Mouse (Mus musculus): ENCODE data around the gene Gm40193. TPM values are rescaled to one million over a fixed set of nuclear protein-coding genes. Genes with fewer than 3 reads are reported as not detected.

Gm40193 gene
- polyA plus RNA-seq, 1 experiment from 2014 or later, result not detected

- Histone ChIP-seq H3K4me2 (no peak overlapping the region), H3K27me3 (no peaks in the 10 kb centered on the region; the same call in 1 of the 2 replicates), H3K9ac (no peak overlapping the region), H3K4me1 (replicated peaks) (peaks cover 15% of the 10 kb centered on the region), H3K9me3 (replicated peaks) (no peaks in the 10 kb centered on the region), H3K4me3 (no peak overlapping the region), H3K27ac (no peak overlapping the region), H3K36me3 (no peaks in the 10 kb centered on the region)
- no peak for ATAC-seq (replicated peaks; ENCODE audit: insufficient number of reproducible peaks, insufficient read depth, low FRiP score, low read depth)
- WGBS, result 71% methylated on average over 1 of the region's 1 CpGs
These were observed 14.3 kb downstream of the Gm40193 start for GRCm38 (mm10) chr11:70518436-70518835.

- Histone ChIP-seq H3K4me2 (no peak overlapping the region), H3K9me3 (replicated peaks) (no peaks in the 10 kb centered on the region), H3K36me3 (no peaks in the 10 kb centered on the region), H3K27ac (no peak overlapping the region), H3K4me3 (no peak overlapping the region), H3K4me1 (replicated peaks) (peaks cover 15% of the 10 kb centered on the region), H3K9ac (no peak overlapping the region), H3K27me3 (no peaks in the 10 kb centered on the region; the same call in 1 of the 2 replicates)
- no peak for ATAC-seq (replicated peaks; ENCODE audit: insufficient number of reproducible peaks, insufficient read depth, low FRiP score, low read depth)
- WGBS, result 22% methylated on average over 2 of the region's 2 CpGs
These were observed 16.4 kb downstream of the Gm40193 start for GRCm38 (mm10) chr11:70516352-70516751.

GRCm38 (mm10) chr11:70514288-70514687, 18.5 kb downstream of the Gm40193 start, which contains the start of gene Vmo1:
TSS of gene Vmo1 (minus strand) at chr11:70514616.
- Histone ChIP-seq H3K4me1 (replicated peaks) (peaks cover 8% of the 10 kb centered on the region; the same call in 1 of the 2 replicates), H3K9ac (no peak within 1 kb of the TSS), H3K9me3 (replicated peaks) (no peaks in the 10 kb centered on the region), H3K4me2 (no peak within 1 kb of the TSS), H3K36me3 (no peaks in the 10 kb centered on the region), H3K27me3 (peaks cover 11% of the 10 kb centered on the region), H3K4me3 (no peak within 1 kb of the TSS), H3K27ac (no peak within 1 kb of the TSS)
- no peak for ATAC-seq (replicated peaks; ENCODE audit: insufficient number of reproducible peaks, insufficient read depth, low FRiP score, low read depth)
- WGBS, result 85% methylated on average over 7 of the region's 7 CpGs

- peaks cover 7% of the 10 kb centered on the region; the same call in 1 of the 2 replicates for H3K4me1 ChIP-seq (replicated peaks)
- H3K9me3 ChIP-seq (replicated peaks), result no peaks in the 10 kb centered on the region
- ATAC-seq (replicated peaks; ENCODE audit: insufficient number of reproducible peaks, insufficient read depth, low FRiP score, low read depth), result no peak
- H3K9ac ChIP-seq, result no peak overlapping the region
- no peak overlapping the region for H3K4me3 ChIP-seq
- peaks cover 13% of the 10 kb centered on the region for H3K27me3 ChIP-seq
- WGBS, result 57% methylated on average over 11 of the region's 11 CpGs
- no peaks in the 10 kb centered on the region for H3K36me3 ChIP-seq
- H3K27ac ChIP-seq, result no peak overlapping the region
- no peak overlapping the region for H3K4me2 ChIP-seq
These were observed 19.2 kb downstream of the Gm40193 start for GRCm38 (mm10) chr11:70513520-70513919.

- peaks cover 7% of the 10 kb centered on the region; the same call in 1 of the 2 replicates for H3K4me1 ChIP-seq (replicated peaks)
- no peaks in the 10 kb centered on the region for H3K36me3 ChIP-seq
- H3K4me3 ChIP-seq, result no peak overlapping the region
- 71% methylated on average over 7 of the region's 7 CpGs for WGBS
- H3K4me2 ChIP-seq, result no peak overlapping the region
- H3K27me3 ChIP-seq, result peaks cover 13% of the 10 kb centered on the region
- no peak overlapping the region for H3K9ac ChIP-seq
- no peak overlapping the region for H3K27ac ChIP-seq
- ATAC-seq (replicated peaks; ENCODE audit: insufficient number of reproducible peaks, insufficient read depth, low FRiP score, low read depth), result no peak
- H3K9me3 ChIP-seq (replicated peaks), result no peaks in the 10 kb centered on the region
These were observed 19.9 kb downstream of the Gm40193 start for GRCm38 (mm10) chr11:70512709-70513342.

- no peak overlapping the region for H3K9ac ChIP-seq
- H3K9me3 ChIP-seq (replicated peaks), result no peaks in the 10 kb centered on the region
- no peaks in the 10 kb centered on the region for H3K36me3 ChIP-seq
- H3K27ac ChIP-seq, result no peak overlapping the region
- H3K4me2 ChIP-seq, result no peak overlapping the region
- ATAC-seq (replicated peaks; ENCODE audit: insufficient number of reproducible peaks, insufficient read depth, low FRiP score, low read depth), result no peak
- peaks cover 7% of the 10 kb centered on the region; the same call in 1 of the 2 replicates for H3K4me1 ChIP-seq (replicated peaks)
- H3K27me3 ChIP-seq, result peaks cover 13% of the 10 kb centered on the region
- H3K4me3 ChIP-seq, result no peak overlapping the region
- whole genome bisulfite sequencing, result 85% methylated on average over 7 of the region's 7 CpGs
These were observed 20.9 kb downstream of the Gm40193 start for GRCm38 (mm10) chr11:70511825-70512224.

- H3K4me1 ChIP-seq (replicated peaks), result peaks cover 7% of the 10 kb centered on the region; the same call in 1 of the 2 replicates
- WGBS, result 72% methylated on average over 2 of the region's 2 CpGs
- H3K4me3 ChIP-seq, result no peak overlapping the region
- no peak overlapping the region for H3K27ac ChIP-seq
- H3K4me2 ChIP-seq, result no peak overlapping the region
- no peaks in the 10 kb centered on the region for H3K36me3 ChIP-seq
- no peak overlapping the region for H3K9ac ChIP-seq
- no peak for ATAC-seq (replicated peaks; ENCODE audit: insufficient number of reproducible peaks, insufficient read depth, low FRiP score, low read depth)
- no peaks in the 10 kb centered on the region for H3K9me3 ChIP-seq (replicated peaks)
- peaks cover 13% of the 10 kb centered on the region for H3K27me3 ChIP-seq
These were observed 21.5 kb downstream of the Gm40193 start for GRCm38 (mm10) chr11:70511242-70511641.

- Histone ChIP-seq H3K4me1 (replicated peaks) (peaks cover 7% of the 10 kb centered on the region; the same call in 1 of the 2 replicates), H3K4me2 (0 out of 2 replicates have a peak overlapping the region, but pooled peaks have one; percentile 1), H3K4me3 (no peak overlapping the region), H3K27ac (no peak overlapping the region), H3K9me3 (replicated peaks) (no peaks in the 10 kb centered on the region), H3K27me3 (peaks cover 18% of the 10 kb centered on the region), H3K9ac (no peak overlapping the region), H3K36me3 (no peaks in the 10 kb centered on the region)
- 9% methylated on average over 19 of the region's 19 CpGs for WGBS
- no peak for ATAC-seq (replicated peaks; ENCODE audit: insufficient number of reproducible peaks, insufficient read depth, low FRiP score, low read depth)
These were observed 22.8 kb downstream of the Gm40193 start for GRCm38 (mm10) chr11:70509753-70510564.

GRCm38 (mm10) chr11:70506962-70507515, 25.7 kb downstream of the Gm40193 start:
- Histone ChIP-seq H3K4me2 (no peak overlapping the region), H3K4me3 (no peak overlapping the region)

GRCm38 (mm10) chr11:70506385-70506784, 26.4 kb downstream of the Gm40193 start:
- ATAC-seq (replicated peaks; ENCODE audit: insufficient number of reproducible peaks, insufficient read depth, low FRiP score, low read depth), result no peak

More at GRCm38 (mm10) chr11:70506962-70507515, 25.7 kb downstream of the Gm40193 start:
- Histone ChIP-seq H3K4me1 (replicated peaks) (peaks cover 7% of the 10 kb centered on the region; the same call in 1 of the 2 replicates), H3K27me3 (peaks cover 23% of the 10 kb centered on the region), H3K27ac (no peak overlapping the region), H3K9me3 (replicated peaks) (no peaks in the 10 kb centered on the region), H3K36me3 (no peaks in the 10 kb centered on the region), H3K9ac (no peak overlapping the region)
- WGBS, result 63% methylated on average over 7 of the region's 7 CpGs
- ATAC-seq (replicated peaks; ENCODE audit: insufficient number of reproducible peaks, insufficient read depth, low FRiP score, low read depth), result no peak

GRCm38 (mm10) chr11:70504970-70505369, 27.8 kb downstream of the Gm40193 start, which contains the start of gene Tm4sf5:
TSS of gene Tm4sf5 (plus strand) at chr11:70505244.
- Histone ChIP-seq H3K9ac (no peak within 1 kb of the TSS), H3K4me2 (no peak within 1 kb of the TSS), H3K27me3 (peaks cover 18% of the 10 kb centered on the region), H3K36me3 (no peaks in the 10 kb centered on the region), H3K4me3 (no peak within 1 kb of the TSS), H3K9me3 (replicated peaks) (no peaks in the 10 kb centered on the region), H3K4me1 (replicated peaks) (peaks cover 4% of the 10 kb centered on the region; the same call in 1 of the 2 replicates), H3K27ac (no peak within 1 kb of the TSS)
- WGBS, result 45% methylated on average over 9 of the region's 9 CpGs
- ATAC-seq (replicated peaks; ENCODE audit: insufficient number of reproducible peaks, insufficient read depth, low FRiP score, low read depth), result no peak

More at GRCm38 (mm10) chr11:70506385-70506784, 26.4 kb downstream of the Gm40193 start:
- H3K27ac ChIP-seq, result no peak overlapping the region
- H3K9me3 ChIP-seq (replicated peaks), result no peaks in the 10 kb centered on the region
- H3K4me1 ChIP-seq (replicated peaks), result peaks cover 7% of the 10 kb centered on the region; the same call in 1 of the 2 replicates
- no peak overlapping the region for H3K4me3 ChIP-seq
- H3K9ac ChIP-seq, result no peak overlapping the region
- no peak overlapping the region; the same call in 1 of the 2 replicates for H3K4me2 ChIP-seq
- H3K27me3 ChIP-seq, result peaks cover 23% of the 10 kb centered on the region
- H3K36me3 ChIP-seq, result no peaks in the 10 kb centered on the region
- 24% methylated on average over 4 of the region's 4 CpGs for WGBS

All from heart, embryonic 15.5 days (tissue).